Mouse (Mus musculus) ovary, postnatal 14 days (tissue): Measurements from ENCODE around the gene Tusc2.

ENCODE experiments used
- DNase-seq: peaks from one replicate; pipeline ENCODE4 v3.0.0; 2022; ENCODE audit warnings: low spot score

The Tusc2 gene

DNA sequence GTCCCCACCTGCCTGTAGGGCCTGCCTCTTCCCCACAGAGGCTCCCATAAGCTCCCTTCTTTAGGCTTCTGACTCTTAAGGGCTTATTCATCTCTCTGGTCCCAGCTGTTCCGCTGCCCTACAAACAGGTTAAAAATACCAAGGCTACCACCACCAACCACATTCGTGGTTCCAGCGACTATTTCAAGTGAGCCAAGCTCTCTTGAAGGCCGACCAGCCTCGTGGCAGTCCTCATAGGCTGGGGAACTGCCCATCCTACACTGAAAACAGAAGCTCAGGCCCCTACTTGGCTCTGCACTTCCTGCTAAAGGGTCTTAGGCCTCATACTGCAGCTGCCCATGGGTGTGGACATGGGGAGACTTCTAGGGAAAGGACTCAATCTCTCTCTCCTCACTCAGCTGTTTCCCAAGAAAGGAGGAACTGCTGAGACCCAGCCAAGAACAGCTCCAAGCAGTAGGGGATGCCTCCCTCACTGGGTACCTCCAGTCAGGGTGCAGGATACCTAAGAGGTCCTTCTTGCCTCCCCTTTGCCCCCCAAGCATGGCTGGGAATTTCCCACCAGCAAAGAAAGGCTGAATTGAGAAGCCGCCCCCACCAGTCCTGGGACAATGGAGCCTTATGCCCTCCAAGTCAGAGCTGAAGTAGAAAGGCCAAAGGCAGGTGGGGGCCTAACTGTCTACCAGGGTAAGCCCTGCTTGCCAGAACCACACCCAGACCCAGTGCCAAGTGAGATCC is 48.6 kb downstream of the Tusc2 start:
- DNase-seq: no peak

DNA sequence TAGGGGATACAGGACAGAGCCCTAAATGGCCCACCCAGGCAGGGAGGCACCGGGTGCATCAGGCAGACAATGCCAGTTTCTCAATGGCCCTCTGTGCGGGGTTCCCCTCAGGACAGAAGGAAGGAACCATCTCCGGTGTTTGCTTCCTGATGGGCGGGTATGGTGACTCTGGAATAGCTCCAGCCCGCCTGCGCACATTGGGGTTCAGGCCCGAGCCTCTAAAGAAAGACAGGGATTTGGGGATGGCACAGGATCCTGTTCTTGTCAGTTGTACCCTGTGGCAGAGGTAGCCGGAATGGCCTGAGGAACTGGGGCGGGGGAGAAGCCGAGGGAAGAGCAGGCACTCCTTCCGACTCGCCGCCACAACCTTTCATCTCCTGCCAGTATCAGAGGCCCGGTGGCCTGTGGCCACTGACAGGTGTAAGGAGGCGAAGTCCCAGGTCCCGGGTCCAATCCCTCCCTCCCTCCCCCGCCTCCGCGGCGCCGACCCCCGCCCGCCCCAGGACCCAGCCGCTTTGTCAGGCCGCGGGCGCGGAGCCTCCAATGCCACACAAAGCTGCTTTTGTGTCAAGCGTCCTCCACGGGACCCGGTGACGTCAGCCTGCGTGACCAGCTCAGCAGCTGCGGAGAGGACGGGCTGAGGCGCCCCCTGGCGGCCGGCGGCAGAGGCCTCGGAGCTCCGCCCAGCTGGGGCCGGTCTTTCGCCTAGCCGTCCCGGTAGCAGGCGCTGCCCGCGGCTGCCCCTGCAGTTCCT is 49.3 kb downstream of the Tusc2 start:
- DNase-seq: peak; percentile 98

DNA sequence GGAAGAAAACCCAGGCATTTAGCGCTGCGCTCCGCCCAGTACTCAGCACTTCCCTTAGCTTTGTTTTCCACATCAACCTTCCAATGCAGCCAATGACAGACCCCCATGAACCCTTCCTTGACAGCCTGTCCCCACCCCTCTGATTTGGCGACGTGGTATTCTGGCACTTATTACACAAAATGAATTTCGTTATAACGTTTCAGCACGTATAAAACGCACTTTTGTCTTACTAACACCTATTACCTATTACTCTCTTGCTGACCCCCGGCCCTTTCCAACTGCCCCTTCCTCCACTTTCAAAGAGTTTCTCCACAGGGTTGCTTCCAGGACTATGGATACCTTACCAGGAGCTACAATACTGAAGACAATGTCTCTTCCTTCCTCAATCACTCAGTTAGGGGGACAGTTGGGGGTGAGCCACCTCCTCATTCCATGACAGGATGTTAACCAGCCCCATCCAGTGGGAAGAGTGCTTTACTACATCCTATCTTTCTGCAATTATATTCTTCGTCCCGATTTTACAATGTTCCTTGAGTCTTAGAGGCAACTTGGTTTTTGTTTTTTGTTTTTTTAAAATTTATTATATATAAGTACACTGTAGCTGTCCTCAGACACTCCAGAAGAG is 50.0 kb downstream of the Tusc2 start:
- DNase-seq: no peak

DNA sequence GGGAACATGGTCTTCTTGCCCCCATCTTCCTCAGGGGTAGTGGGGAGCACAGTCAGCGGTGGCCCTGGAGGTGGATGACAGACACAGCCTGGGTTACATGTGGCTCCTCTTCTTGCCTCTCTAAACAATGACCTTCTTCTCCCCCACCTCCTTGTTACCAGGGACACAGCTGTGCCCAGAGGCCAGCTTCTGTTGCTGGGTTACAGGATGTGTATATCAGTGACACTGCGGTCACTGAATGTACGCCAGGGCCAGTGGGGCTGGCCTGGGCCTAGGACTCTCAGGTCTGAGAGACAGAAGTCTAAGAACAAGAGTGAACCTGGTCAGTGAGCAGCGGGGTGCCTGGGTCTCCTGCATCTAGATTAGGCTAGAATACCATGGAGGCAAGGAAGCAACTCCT is 52.0 kb downstream of the Tusc2 start:
- DNase-seq: no peak
